Mouse (Mus musculus) heart, adult 2 months (tissue): ENCODE measurements at regions not wholly inside any gene's neighbourhood (a gene's known extent, or its start where the extent isn't known, plus 50 kb on each side); places are given as distances from the start of the nearest gene placed in this dataset.

Experiments used
- DNase-seq, 2 experiments: peaks; one replicate each; pipeline ENCODE4 v3.0.0; 2021
- H3K27ac ChIP-seq: fragments of 200-600 bp; 2 replicates; pipeline ENCODE4 v1.8.1; 2022
- H3K27me3 ChIP-seq: fragments of 200-500 bp; 2 replicates; pipeline ENCODE4 v1.6.1; 2012; ENCODE audit warnings: mild to moderate bottlenecking, low read length, inconsistent platforms, mixed read lengths; ENCODE audit not compliant: control insufficient read depth, insufficient read depth
- H3K36me3 ChIP-seq: fragments of 200-500 bp; 2 replicates; pipeline ENCODE4 v1.6.1; 2012; ENCODE audit warnings: low read length, inconsistent platforms; ENCODE audit not compliant: control insufficient read depth, insufficient read depth
- H3K4me1 ChIP-seq: fragments of 200-500 bp; 2 replicates; pipeline ENCODE4 v1.6.1; 2011; ENCODE audit warnings: low read length; ENCODE audit not compliant: control insufficient read depth, insufficient read depth
- H3K4me3 ChIP-seq: fragments of 200-600 bp; 2 replicates; pipeline ENCODE4 v1.8.1; 2022
- H3K79me2 ChIP-seq: fragments of 200-500 bp; replicated peaks from 2 replicates; pipeline ENCODE4 v1.6.1; 2012; ENCODE audit warnings: mild to moderate bottlenecking, inconsistent platforms, low read length, moderate library complexity, mixed read lengths; ENCODE audit not compliant: control insufficient read depth, insufficient read depth
- H3K9ac ChIP-seq: fragments of 200-500 bp; 2 replicates; pipeline ENCODE4 v1.6.1; 2012; ENCODE audit warnings: low read depth, mild to moderate bottlenecking, control low read depth, inconsistent platforms, low read length, mixed read lengths
- CTCF ChIP-seq: fragments of 200-600 bp; IDR thresholded peaks from 2 replicates; pipeline ENCODE4 v1.8.1; 2022; ENCODE audit warnings: antibody characterized with exemption, mild to moderate bottlenecking, moderate library complexity
- EP300 ChIP-seq: fragments of 200-500 bp; IDR thresholded peaks from 2 replicates; pipeline ENCODE4 v1.6.1; 2011; ENCODE audit warnings: low read depth, low read length, control low read depth; ENCODE audit not compliant: insufficient read depth
- POLR2A ChIP-seq: fragments of 200-500 bp; IDR thresholded peaks from 2 replicates; pipeline ENCODE4 v1.6.1; 2011; ENCODE audit warnings: mild to moderate bottlenecking, low read depth, low read length, control low read depth; ENCODE audit not compliant: insufficient read depth
- WGBS: fragments of 180-500 bp; shearing (Covaris S2); methylation state at CpG from one replicate; pipeline ENCODE4 v1.1.7; 2018; 5-methylcytosine and 5-hydroxymethylcytosine counted together
- intact Hi-C: fragments of 180-260 bp; cut with DNase I; formaldehyde crosslinking; loops from one replicate; pipeline ENCODE4 v1.15.1; 2025

DNA sequence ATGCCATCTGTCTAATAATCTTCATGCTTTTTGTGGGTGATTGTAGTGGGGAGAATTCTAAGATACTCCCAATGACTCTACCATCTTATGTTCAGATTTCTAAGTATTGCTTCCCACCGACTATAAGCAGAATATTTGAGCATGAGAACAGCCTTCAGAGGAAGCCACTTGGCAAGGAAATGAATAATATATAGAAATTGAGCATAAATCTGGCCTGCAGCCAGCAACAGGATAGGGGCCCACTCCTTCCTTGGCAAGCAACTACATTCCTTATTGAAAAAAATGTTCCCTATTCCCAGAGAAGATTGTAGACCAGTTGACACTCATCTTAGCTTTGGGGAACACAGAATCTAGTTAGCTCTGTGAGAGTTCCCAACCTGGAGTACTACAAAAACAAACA, 591.5 kb upstream of the A1bg start:
- intact Hi-C loops = no loop called here
- no peaks in the 10 kb centered on the region for H3K27me3 ChIP-seq
- H3K36me3 ChIP-seq = no peaks in the 10 kb centered on the region
- WGBS = 22% methylated on average over 1 of the region's 1 CpGs
- no peaks in the 10 kb centered on the region for H3K79me2 ChIP-seq
- no peak overlapping the region for H3K4me3 ChIP-seq
- H3K27ac ChIP-seq = no peak overlapping the region
- DNase-seq = no peak
- TF ChIP-seq EP300 (no peak), POLR2A (no peak), CTCF (no peak)
- H3K9ac ChIP-seq = no peak overlapping the region
- no peaks in the 10 kb centered on the region; the same call in 1 of the 2 replicates for H3K4me1 ChIP-seq

DNA sequence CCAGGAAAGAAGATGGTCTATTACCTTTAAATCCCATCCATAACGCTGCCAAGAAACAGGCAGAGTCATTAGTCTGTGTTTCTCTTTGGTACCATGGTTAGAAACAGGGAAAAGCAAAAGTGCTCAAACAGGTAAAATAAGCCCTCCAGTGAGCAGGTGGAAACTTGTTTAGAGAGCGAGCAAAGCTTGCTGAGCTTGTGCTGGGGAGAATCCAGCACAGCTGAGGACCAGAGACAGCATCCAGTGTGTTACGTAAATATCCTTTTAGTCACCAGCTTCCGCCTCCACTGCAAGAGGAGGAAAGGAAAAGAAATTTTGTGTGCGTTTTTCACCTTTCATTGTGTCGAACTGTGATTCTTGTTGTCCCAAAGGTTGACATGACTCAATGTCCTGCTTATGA, 586.0 kb upstream of the A1bg start:
- WGBS = 85% methylated on average over 6 of the region's 6 CpGs
- intact Hi-C loops = no loop called here
- no peak overlapping the region for H3K27ac ChIP-seq

DNA sequence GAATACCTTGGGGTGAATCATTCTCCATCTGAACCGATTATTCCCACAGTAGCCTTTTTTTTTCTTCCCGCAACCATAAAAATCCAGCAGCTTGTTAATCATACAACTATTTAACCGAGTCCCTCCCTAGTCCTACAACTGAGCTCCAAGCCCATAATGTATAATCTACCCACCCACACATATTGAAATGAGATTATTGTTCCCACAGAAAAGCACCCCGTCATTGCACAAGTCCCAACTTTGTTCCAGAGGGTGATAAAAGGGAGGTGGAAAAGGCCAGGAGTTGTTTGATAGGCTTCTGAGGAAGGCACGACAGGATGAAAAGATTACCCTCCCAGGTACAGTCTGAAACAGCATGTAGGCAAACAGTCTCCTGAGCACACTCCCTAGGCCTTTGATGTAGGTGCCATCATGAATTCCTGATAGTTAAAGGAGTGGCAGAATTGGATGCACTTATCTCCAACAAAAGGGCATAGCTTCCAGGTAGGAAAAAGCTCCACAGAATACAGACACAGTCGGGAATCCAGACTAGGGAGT, 583.6 kb upstream of the A1bg start:
- 84% methylated on average over 6 of the region's 6 CpGs for WGBS

More for the DNA sequence above, 586.0 kb upstream of the A1bg start:
- no peak for DNase-seq
- no peaks in the 10 kb centered on the region for H3K36me3 ChIP-seq
- no peak for TF ChIP-seq EP300
- no peaks in the 10 kb centered on the region for H3K27me3 ChIP-seq
- H3K79me2 ChIP-seq = no peaks in the 10 kb centered on the region
- H3K4me1 ChIP-seq = no peaks in the 10 kb centered on the region
- no peak overlapping the region for H3K4me3 ChIP-seq
- no peak overlapping the region for H3K9ac ChIP-seq

DNA sequence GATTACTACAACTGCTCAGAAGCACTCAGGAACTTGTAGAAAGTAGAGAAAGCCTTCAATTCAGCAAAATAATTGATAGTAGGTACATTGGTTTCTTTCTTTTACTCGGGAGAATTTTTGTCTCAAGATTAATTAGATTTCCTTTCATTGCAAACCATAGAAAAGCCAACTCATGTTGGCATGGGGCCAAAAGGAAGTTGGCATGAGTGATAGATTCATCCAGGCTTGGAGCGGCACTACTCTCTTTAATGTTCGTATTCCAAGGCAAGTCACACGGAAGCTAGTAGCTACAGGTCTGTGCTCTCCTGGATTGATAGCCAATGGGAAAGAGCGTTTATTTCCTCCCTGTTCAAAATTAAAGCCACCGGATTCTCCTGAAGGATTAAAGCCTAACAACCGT, 580.6 kb upstream of the A1bg start:
- no peaks in the 10 kb centered on the region for H3K79me2 ChIP-seq
- intact Hi-C loops = no loop called here
- no peak overlapping the region for H3K27ac ChIP-seq

More for the DNA sequence above, 583.6 kb upstream of the A1bg start:
- no peak overlapping the region for H3K9ac ChIP-seq
- DNase-seq = no peak
- no peaks in the 10 kb centered on the region for H3K79me2 ChIP-seq
- no peaks in the 10 kb centered on the region for H3K4me1 ChIP-seq
- H3K36me3 ChIP-seq = no peaks in the 10 kb centered on the region
- H3K27ac ChIP-seq = no peak overlapping the region
- H3K27me3 ChIP-seq = no peaks in the 10 kb centered on the region
- intact Hi-C loops = no loop called here
- no peak overlapping the region for H3K4me3 ChIP-seq
- TF ChIP-seq CTCF = no peak
- no peak for TF ChIP-seq POLR2A
- no peak for TF ChIP-seq EP300

DNA sequence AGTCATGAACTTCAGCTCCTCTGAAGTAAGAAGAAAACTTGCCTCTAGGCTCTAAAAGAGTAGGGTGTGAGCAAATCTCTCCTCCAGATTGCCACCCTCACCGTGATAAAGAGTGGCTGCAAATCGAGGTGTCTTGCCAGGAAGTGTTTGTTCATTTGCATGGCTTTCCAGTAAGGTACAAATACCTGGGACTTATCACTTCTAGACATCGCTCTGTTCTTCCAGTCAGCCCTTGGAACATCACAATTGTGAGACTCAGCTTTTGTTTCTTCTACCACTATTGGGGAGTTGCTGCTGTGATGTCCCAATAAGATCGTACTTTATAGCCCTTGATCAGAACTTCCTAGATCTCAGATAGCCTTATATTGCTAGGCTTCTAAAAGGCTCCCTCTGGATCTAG, 566.9 kb upstream of the A1bg start:
- Histone ChIP-seq H3K4me1 (no peaks in the 10 kb centered on the region), H3K79me2 (no peaks in the 10 kb centered on the region), H3K4me3 (no peak overlapping the region), H3K9ac (no peak overlapping the region), H3K27me3 (no peaks in the 10 kb centered on the region), H3K27ac (no peak overlapping the region), H3K36me3 (no peaks in the 10 kb centered on the region)
- TF ChIP-seq EP300 (no peak), CTCF (no peak), POLR2A (no peak)
- intact Hi-C loops = no loop called here
- no peak for DNase-seq
- 76% methylated on average over 4 of the region's 4 CpGs for WGBS

More for the DNA sequence above, 580.6 kb upstream of the A1bg start:
- TF ChIP-seq POLR2A (no peak), EP300 (no peak), CTCF (no peak)
- Histone ChIP-seq H3K36me3 (no peaks in the 10 kb centered on the region), H3K27me3 (no peaks in the 10 kb centered on the region), H3K4me1 (no peaks in the 10 kb centered on the region), H3K4me3 (no peak overlapping the region), H3K9ac (no peak overlapping the region)
- DNase-seq = no peak
- WGBS = 71% methylated on average over 7 of the region's 7 CpGs

DNA sequence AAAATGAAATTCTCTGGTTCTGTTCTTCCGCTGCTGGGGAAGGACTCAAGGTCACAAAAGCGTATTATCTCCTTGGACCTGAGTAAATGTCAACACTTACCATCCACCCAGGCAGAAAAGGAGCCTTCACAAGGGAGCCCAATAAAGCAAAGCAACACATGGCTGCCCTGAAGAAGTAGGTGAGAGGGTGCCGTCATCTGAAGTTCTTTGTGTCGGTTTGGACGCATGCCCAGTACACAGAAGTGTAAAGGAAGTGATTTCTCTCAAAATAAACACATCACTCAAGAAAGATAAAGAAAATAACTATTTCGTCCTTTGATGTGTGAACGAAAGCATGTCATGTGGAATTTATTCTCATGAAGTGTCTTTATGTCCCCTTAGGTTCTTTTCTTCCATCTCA, 559.0 kb upstream of the A1bg start:
- H3K9ac ChIP-seq = no peak overlapping the region
- DNase-seq = peak in 1 of 2 experiments; percentile 18
- TF ChIP-seq CTCF = no peak
- no peak for TF ChIP-seq POLR2A
- no peak for TF ChIP-seq EP300
- no peak overlapping the region for H3K4me3 ChIP-seq
- 19% methylated on average over 7 of the region's 7 CpGs for WGBS
- H3K27me3 ChIP-seq = no peaks in the 10 kb centered on the region
- intact Hi-C loops = no loop called here
- no peaks in the 10 kb centered on the region for H3K79me2 ChIP-seq
- H3K36me3 ChIP-seq = no peaks in the 10 kb centered on the region
- H3K27ac ChIP-seq = no peak overlapping the region
- peaks cover 4% of the 10 kb centered on the region for H3K4me1 ChIP-seq

DNA sequence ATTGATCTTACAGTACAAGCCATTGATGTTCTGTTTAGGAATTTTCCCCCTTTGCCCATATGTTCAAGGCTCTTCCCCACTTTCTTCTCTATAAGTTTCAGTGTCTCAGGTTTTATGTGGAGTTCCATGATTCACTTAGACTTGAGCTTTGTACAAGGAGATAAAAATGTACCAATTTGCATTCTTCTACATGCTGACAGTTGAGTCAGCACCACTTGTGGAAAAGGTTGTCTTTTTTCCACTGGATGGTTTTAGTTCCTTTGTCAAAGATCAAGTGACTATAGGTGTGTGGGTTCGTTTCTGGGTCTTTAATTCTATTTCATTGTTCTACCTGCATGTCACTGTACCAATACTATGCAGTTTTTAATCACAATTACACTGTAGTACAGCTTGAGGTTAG, 551.1 kb upstream of the A1bg start:
- H3K36me3 ChIP-seq = no peaks in the 10 kb centered on the region
- no peaks in the 10 kb centered on the region for H3K4me1 ChIP-seq
- no peak for TF ChIP-seq CTCF
- TF ChIP-seq POLR2A = no peak
- no peak overlapping the region for H3K4me3 ChIP-seq
- H3K27ac ChIP-seq = no peak overlapping the region
- no peaks in the 10 kb centered on the region for H3K79me2 ChIP-seq
- no peak overlapping the region for H3K9ac ChIP-seq
- 40% methylated on average over 1 of the region's 1 CpGs for WGBS
- no peaks in the 10 kb centered on the region for H3K27me3 ChIP-seq
- intact Hi-C loops = no loop called here
- no peak for DNase-seq
